Mouse (Mus musculus) kidney, adult 2 months (tissue): ENCODE measurements at regions not wholly inside any gene's neighbourhood (a gene's known extent, or its start where the extent isn't known, plus 50 kb on each side); places are given as distances from the start of the nearest gene placed in this dataset.

Source experiments
- DNase-seq: peaks from one replicate; pipeline ENCODE4 v3.0.0; 2021
- H3K27ac ChIP-seq: fragments of 200-500 bp; 2 replicates; pipeline ENCODE4 v1.5.1; 2012; ENCODE audit warnings: low read depth, low read length, control low read depth, inconsistent platforms; ENCODE audit not compliant: insufficient read depth
- H3K27me3 ChIP-seq: fragments of 200-500 bp; replicated peaks from 2 replicates; pipeline ENCODE4 v1.6.1; 2012; ENCODE audit warnings: mild to moderate bottlenecking, moderate library complexity, low read length, inconsistent platforms; ENCODE audit not compliant: control insufficient read depth, insufficient read depth
- H3K36me3 ChIP-seq: fragments of 200-500 bp; 2 replicates; pipeline ENCODE4 v1.6.1; 2012; ENCODE audit warnings: mild to moderate bottlenecking, moderate library complexity, low read length, inconsistent platforms; ENCODE audit not compliant: control insufficient read depth, insufficient read depth
- H3K4me1 ChIP-seq: fragments of 200-500 bp; 2 replicates; pipeline ENCODE4 v1.6.1; 2011; ENCODE audit warnings: low read length; ENCODE audit not compliant: control insufficient read depth, insufficient read depth
- H3K4me3 ChIP-seq: fragments of 200-500 bp; 2 replicates; pipeline ENCODE4 v1.5.1; 2011; ENCODE audit warnings: mild to moderate bottlenecking, low read depth, low read length, control low read depth; ENCODE audit not compliant: insufficient read depth
- CTCF ChIP-seq: fragments of 200-500 bp; conservative IDR thresholded peaks from 2 replicates; pipeline ENCODE4 v1.5.1; 2011; ENCODE audit warnings: low read depth, mild to moderate bottlenecking, control low read depth, low read length, moderate library complexity, mixed read lengths; ENCODE audit not compliant: insufficient read depth, insufficient read length
- POLR2A ChIP-seq: fragments of 200-500 bp; IDR thresholded peaks from one replicate; pipeline ENCODE4 v1.6.1; 2011; ENCODE audit warnings: low read depth, low read length, control low read depth
- WGBS: fragments of 180-500 bp; shearing (Covaris S2); methylation state at CpG from one replicate; pipeline ENCODE4 v1.1.7; 2018; 5-methylcytosine and 5-hydroxymethylcytosine counted together

DNA sequence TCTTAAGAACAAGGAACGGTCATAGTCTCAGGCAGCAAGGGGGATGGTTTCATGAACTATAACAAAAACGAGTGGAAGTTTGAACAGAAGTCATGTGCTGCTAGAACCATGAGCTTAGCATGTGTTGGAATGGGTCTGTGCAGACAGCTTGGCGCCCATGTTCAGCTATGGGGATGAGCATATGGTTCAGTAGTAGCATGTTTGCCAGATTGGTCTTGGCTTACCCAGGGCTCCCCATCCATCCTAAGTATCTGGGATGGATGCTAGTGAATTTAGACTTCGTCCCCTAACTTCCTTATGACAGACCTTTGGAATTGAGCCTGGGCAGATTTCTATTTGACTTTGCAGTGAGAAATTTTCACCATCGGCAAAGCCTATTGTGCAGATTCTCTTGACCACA lies 634.9 kb upstream of the Tmem132c start:
- WGBS = 80% methylated on average over 5 of the region's 5 CpGs

GRCm38 (mm10) chr5:126612571-126612970 lies 629.0 kb upstream of the Tmem132c start:
- 68% methylated on average over 4 of the region's 4 CpGs for WGBS
- H3K4me3 ChIP-seq = no peak overlapping the region
- H3K27me3 ChIP-seq = no peaks in the 10 kb centered on the region

More for the DNA sequence above, 634.9 kb upstream of the Tmem132c start:
- Histone ChIP-seq H3K27ac (no peak overlapping the region), H3K4me3 (no peak overlapping the region), H3K27me3 (no peaks in the 10 kb centered on the region), H3K36me3 (no peaks in the 10 kb centered on the region), H3K4me1 (no peaks in the 10 kb centered on the region)
- TF ChIP-seq CTCF = no peak
- no peak for TF ChIP-seq POLR2A
- no peak for DNase-seq

DNA sequence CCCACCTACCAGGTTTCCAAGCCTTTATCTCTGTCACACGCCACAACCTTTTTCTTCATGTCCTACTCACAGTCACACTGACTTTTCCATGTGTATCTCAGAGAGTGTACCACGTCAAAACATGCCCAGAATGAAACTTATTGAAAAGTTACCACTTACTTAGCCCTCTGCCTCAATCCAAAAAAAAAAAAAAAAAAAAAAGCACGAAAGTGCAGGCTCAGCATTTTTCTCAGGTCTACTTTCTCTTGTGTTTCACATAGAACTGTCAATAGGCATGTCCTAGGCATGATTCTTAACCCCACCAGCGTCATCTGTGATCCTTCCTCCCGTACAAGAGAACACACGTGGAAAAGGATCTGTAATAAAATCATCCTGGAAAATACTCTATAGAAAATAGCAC lies 619.1 kb upstream of the Tmem132c start:
- Histone ChIP-seq H3K4me1 (no peaks in the 10 kb centered on the region), H3K36me3 (no peaks in the 10 kb centered on the region), H3K27ac (no peak overlapping the region), H3K4me3 (no peak overlapping the region), H3K27me3 (no peaks in the 10 kb centered on the region)
- DNase-seq = no peak
- 68% methylated on average over 6 of the region's 6 CpGs for WGBS
- TF ChIP-seq POLR2A = no peak
- TF ChIP-seq CTCF = no peak

More at GRCm38 (mm10) chr5:126612571-126612970, 629.0 kb upstream of the Tmem132c start:
- H3K36me3 ChIP-seq = no peaks in the 10 kb centered on the region
- no peak for DNase-seq
- no peak for TF ChIP-seq POLR2A
- TF ChIP-seq CTCF = no peak
- H3K27ac ChIP-seq = no peak overlapping the region
- no peaks in the 10 kb centered on the region for H3K4me1 ChIP-seq

- Histone ChIP-seq H3K4me3 (no peak overlapping the region), H3K27me3 (no peaks in the 10 kb centered on the region), H3K4me1 (no peaks in the 10 kb centered on the region), H3K27ac (no peak overlapping the region), H3K36me3 (no peaks in the 10 kb centered on the region)
- peak; percentile 27 for DNase-seq
- no peak for TF ChIP-seq POLR2A
- peak; percentile 63 for TF ChIP-seq CTCF
- 15% methylated on average over 6 of the region's 6 CpGs for WGBS
These were observed 618.4 kb upstream of the Tmem132c start for GRCm38 (mm10) chr5:126623205-126623604.

- H3K4me3 ChIP-seq = no peak overlapping the region
- no peaks in the 10 kb centered on the region for H3K27me3 ChIP-seq
- TF ChIP-seq CTCF = no peak
- TF ChIP-seq POLR2A = no peak
- H3K27ac ChIP-seq = no peak overlapping the region
- DNase-seq = no peak
- H3K36me3 ChIP-seq = no peaks in the 10 kb centered on the region
- no peaks in the 10 kb centered on the region for H3K4me1 ChIP-seq
- WGBS = 31% methylated on average over 2 of the region's 2 CpGs
These were observed 611.8 kb upstream of the Tmem132c start for GRCm38 (mm10) chr5:126629826-126630225.

DNA sequence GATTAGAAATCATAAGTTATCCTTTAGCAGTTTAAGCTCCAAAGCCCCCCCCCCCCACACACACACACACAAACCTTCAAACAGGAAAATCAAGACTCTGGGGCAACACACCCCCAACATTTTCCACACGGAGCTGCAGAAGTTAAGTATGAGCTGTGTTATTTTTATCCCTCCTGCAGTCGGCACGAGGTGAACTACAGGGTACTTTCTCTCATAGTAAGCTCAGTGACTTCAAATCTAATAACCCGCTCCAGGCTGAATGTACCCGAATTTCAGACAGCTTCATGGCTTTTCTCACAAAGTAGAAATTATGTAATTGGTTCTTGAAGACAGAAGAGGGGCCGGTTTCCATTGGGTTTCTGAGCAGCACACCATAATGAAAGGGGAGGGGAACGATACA lies 591.2 kb upstream of the Tmem132c start:
- no peaks in the 10 kb centered on the region for H3K4me1 ChIP-seq
- H3K27ac ChIP-seq = no peak overlapping the region
- no peaks in the 10 kb centered on the region for H3K27me3 ChIP-seq
- WGBS = 73% methylated on average over 7 of the region's 7 CpGs
- TF ChIP-seq CTCF (no peak), POLR2A (no peak)
- no peak for DNase-seq
- H3K36me3 ChIP-seq = no peaks in the 10 kb centered on the region
- H3K4me3 ChIP-seq = no peak overlapping the region

DNA sequence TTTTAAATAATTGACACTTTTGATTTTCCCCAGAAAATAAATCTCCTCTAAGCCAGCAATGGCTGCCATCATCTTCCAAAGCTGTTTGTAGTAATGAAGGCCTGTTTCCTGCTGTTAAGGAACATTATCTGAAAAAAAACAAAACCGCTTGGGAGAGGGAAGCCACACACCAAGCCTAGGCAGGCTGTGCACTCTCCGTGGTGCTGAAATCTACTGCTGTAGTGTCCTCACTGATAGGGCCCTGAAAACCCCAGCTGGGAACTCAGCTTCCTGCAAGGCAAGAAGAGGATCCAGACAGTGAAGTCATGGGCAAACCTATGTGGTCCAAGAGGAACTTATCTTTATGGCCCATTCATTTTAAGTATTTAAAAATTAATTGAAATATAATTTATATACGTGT lies 590.2 kb upstream of the Tmem132c start:
- no peak overlapping the region for H3K4me3 ChIP-seq
- WGBS = 19% methylated on average over 3 of the region's 3 CpGs
- H3K27ac ChIP-seq = no peak overlapping the region
- H3K4me1 ChIP-seq = no peaks in the 10 kb centered on the region
- peak; percentile 13 for DNase-seq
- H3K36me3 ChIP-seq = no peaks in the 10 kb centered on the region
- TF ChIP-seq CTCF (no peak), POLR2A (no peak)
- no peaks in the 10 kb centered on the region for H3K27me3 ChIP-seq

GRCm38 (mm10) chr5:126662648-126663047 lies 579.0 kb upstream of the Tmem132c start:
- no peak for DNase-seq
- Histone ChIP-seq H3K4me3 (no peak overlapping the region), H3K27me3 (no peaks in the 10 kb centered on the region), H3K36me3 (no peaks in the 10 kb centered on the region), H3K4me1 (no peaks in the 10 kb centered on the region), H3K27ac (no peak overlapping the region)
- WGBS = 83% methylated on average over 4 of the region's 4 CpGs
- no peak for TF ChIP-seq POLR2A
- no peak for TF ChIP-seq CTCF
